Mouse (Mus musculus): ENCODE results near the gene Gpr157. TPM values are rescaled to one million over a fixed set of nuclear protein-coding genes. Genes with fewer than 3 reads are reported as not detected.

The Gpr157 gene
- polyA plus RNA-seq, 1 experiment from 2014 or later, result 0.67 TPM

DNA sequence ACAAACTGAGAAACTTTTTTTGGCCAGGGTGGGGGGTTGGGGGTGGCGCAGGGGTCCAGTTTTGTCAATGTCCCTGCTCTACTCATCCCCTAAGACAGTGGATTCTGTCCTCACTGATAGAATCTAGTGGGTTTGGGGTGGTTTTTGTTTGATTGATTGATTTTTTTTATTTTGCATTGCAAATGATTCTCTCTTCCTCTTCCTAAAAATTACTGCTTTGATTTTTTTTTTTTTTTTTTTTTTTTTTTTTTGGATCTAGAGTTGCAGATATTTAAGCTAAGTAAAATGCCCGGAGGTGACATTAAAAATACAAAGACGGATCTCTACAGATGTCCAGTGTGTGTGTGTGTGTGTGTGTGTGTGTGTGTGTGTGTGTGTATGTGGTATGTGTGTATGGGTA lies 34.8 kb upstream of the Gpr157 start:
- peaks cover 19% of the 10 kb centered on the region for H3K4me1 ChIP-seq
- H3K4me3 ChIP-seq (replicated peaks), result no peak overlapping the region
- H3K9ac ChIP-seq (replicated peaks), result no peak overlapping the region
- H3K27ac ChIP-seq (replicated peaks), result no peak overlapping the region
- H3K9me3 ChIP-seq (replicated peaks), result no peaks in the 10 kb centered on the region
- 92% methylated on average over 3 of the region's 3 CpGs for WGBS
- H3K36me3 ChIP-seq, result no peaks in the 10 kb centered on the region
- H3K4me2 ChIP-seq, result no peak overlapping the region
- H3K27me3 ChIP-seq (replicated peaks), result peaks cover 47% of the 10 kb centered on the region
- ATAC-seq (ENCODE audit: low FRiP score), result no peak

DNA sequence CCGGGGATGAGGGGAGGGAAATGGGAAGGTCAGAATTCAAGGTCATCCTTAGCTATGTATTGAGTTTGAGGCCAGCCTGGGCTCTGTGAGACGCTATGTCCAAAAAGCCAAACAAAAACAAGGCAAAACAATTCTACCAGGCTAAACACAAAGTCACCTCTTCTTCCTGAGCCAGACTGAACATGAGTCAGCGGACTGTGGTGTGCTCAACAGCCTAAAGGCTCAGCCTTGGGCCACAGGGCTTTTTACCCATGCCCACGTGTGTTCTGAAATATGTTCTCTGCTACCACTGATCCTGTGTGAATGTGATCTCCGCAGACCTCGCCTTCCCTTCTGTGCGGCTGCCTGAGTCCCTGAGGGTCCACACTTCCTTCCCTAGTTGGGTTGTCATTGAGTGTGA lies 31.0 kb upstream of the Gpr157 start:
- WGBS, result 88% methylated on average over 7 of the region's 7 CpGs

DNA sequence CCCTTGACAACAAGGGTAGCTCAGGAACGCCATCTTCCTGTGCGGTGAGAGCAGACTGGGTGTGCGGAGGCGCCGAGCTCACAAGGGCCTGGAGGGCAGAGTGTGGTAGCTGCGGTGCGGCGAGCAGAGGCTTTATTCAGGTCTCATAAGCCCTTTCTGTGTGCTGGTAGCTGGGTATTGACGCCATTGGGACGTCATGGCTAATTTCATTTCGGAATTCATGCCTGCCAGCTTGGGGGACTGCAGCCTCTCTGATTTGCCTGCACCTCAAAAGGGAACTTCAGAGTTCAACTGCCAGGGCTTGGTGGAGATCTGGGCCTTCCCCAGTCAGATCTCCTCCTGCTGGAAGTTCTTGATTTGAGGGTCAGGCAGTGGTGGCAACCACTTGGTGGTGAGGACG lies 29.4 kb upstream of the Gpr157 start:
- H3K36me3 ChIP-seq, result no peaks in the 10 kb centered on the region
- no peak for ATAC-seq (ENCODE audit: low FRiP score)
- no peak overlapping the region for H3K4me2 ChIP-seq
- no peak overlapping the region for H3K4me3 ChIP-seq (replicated peaks)
- WGBS, result 93% methylated on average over 12 of the region's 12 CpGs
- no peak overlapping the region for H3K9ac ChIP-seq (replicated peaks)
- no peak overlapping the region for H3K27ac ChIP-seq (replicated peaks)
- no peaks in the 10 kb centered on the region for H3K27me3 ChIP-seq (replicated peaks)
- H3K9me3 ChIP-seq (replicated peaks), result no peaks in the 10 kb centered on the region
- H3K4me1 ChIP-seq, result no peaks in the 10 kb centered on the region

More for the DNA sequence above, 31.0 kb upstream of the Gpr157 start:
- Histone ChIP-seq H3K27ac (replicated peaks) (no peak overlapping the region), H3K27me3 (replicated peaks) (peaks cover 9% of the 10 kb centered on the region), H3K4me1 (no peaks in the 10 kb centered on the region), H3K9ac (replicated peaks) (no peak overlapping the region), H3K36me3 (no peaks in the 10 kb centered on the region), H3K4me2 (no peak overlapping the region), H3K9me3 (replicated peaks) (no peaks in the 10 kb centered on the region), H3K4me3 (replicated peaks) (no peak overlapping the region)
- ATAC-seq (ENCODE audit: low FRiP score), result no peak

DNA sequence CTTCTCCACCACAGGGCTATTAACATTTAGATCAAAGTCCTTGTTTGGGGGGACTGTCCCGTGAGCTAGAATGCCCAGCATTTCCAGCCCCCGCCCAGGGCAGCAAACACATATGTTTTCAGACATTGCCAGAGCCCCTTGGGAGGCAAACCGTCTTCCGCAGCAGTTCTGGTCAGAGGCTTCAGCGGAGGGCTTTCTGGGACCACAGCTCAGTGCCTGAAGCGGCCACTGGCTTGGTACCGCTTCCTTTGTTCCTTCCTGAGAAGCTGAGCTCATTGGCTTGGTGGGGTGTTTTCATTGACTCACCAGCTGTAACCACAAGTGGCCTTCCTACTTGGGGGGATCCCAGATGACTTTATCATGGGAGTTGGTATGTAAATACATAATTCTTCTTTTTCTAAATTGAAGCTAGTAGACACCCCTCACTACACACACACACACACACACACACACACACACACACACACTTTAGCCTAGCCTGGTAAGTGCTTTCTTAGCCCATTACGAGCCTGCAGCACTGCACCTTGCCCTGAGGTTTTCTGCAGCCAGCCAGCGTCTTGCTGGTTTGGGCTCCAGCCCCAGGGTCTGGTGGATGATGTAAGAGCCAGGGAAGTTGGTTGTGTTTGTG lies 27.2 kb upstream of the Gpr157 start:
- Histone ChIP-seq H3K4me3 (replicated peaks) (no peak overlapping the region), H3K4me2 (no peak overlapping the region), H3K9ac (replicated peaks) (no peak overlapping the region), H3K27ac (replicated peaks) (no peak overlapping the region), H3K36me3 (no peaks in the 10 kb centered on the region), H3K27me3 (replicated peaks) (no peaks in the 10 kb centered on the region), H3K9me3 (replicated peaks) (no peaks in the 10 kb centered on the region), H3K4me1 (no peaks in the 10 kb centered on the region)
- WGBS, result 55% methylated on average over 9 of the region's 9 CpGs
- no peak for ATAC-seq (ENCODE audit: low FRiP score)

DNA sequence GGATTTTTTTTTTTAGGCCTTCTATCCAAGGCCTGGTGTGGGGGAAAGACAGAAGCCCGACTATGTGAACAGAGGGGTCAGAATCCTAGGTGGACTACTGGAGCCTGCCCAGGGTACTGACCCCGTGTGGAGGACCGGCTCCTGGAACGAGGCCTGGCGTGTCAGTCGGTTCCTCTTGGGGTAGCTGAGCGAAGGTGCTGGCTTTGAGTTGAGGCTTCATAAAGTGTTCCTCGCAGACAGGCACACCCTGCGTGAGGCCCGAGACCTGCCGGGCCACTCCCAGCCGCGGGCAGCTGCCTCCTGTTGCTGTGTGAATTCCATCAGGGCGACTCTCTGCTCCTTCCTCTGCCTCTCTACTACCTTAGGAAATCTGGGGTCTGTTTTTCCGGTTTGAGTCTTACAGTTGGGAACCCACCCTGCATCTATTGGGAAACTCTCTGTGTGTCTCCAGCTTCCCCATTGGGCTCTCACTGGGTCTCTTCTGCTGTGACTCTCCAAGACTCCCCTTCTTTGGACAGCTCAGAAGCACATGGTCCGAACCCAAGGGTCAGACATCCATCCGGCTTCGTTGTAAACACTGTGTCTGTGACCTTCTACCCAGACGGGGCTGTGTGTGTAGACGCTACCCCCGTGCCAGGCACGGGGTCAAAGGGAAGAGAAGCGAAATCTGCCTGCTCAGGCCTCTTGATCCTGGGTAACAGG lies 26.5 kb upstream of the Gpr157 start:
- WGBS, result 76% methylated on average over 23 of the region's 23 CpGs
- ATAC-seq (ENCODE audit: low FRiP score), result no peak
- H3K9me3 ChIP-seq (replicated peaks), result no peaks in the 10 kb centered on the region
- H3K27me3 ChIP-seq (replicated peaks), result no peaks in the 10 kb centered on the region
- no peak overlapping the region for H3K4me3 ChIP-seq (replicated peaks)
- no peak overlapping the region for H3K9ac ChIP-seq (replicated peaks)
- H3K4me2 ChIP-seq, result no peak overlapping the region
- H3K36me3 ChIP-seq, result no peaks in the 10 kb centered on the region
- no peaks in the 10 kb centered on the region for H3K4me1 ChIP-seq
- no peak overlapping the region for H3K27ac ChIP-seq (replicated peaks)

DNA sequence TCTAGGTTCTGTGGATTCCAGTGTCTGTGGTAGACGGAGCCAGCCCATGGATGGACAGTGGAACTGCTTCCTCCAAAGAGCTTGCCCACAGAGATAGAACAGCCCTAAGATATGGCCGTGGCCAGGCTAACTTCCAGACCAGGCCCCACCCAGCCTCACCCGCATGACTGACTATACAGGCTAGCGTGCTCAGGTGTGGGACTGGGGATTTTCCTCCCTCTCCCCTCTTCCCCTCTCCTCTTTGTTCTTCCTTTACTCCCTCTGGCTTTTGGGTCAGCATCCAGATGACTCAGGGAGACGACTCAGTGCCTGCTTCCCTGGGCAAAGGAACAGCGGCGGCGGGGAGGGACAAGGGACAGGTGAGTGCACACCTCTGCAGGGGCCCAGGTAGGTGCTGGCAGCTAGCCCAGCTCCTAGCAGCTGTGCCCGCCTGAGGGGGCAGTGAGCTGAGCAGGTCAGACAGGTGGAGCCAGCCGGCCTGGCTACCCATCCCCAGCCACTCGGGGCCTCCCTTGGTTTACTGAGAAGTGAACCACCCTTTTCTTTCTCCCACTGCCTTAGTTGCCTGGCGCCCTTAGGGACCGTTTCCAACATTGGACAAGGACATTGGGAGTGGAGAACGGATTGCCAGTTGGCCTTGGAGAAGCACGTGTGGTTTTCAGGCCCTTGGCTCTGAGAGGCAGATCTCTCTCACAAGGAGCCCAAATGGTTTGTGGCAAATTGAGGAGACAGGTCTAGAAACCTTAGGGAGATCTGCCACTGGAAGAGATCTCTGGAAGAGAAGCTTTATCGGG lies 25.5 kb upstream of the Gpr157 start:
- WGBS, result 81% methylated on average over 16 of the region's 16 CpGs
- Histone ChIP-seq H3K4me3 (replicated peaks) (no peak overlapping the region), H3K9ac (replicated peaks) (no peak overlapping the region), H3K9me3 (replicated peaks) (no peaks in the 10 kb centered on the region), H3K4me2 (no peak overlapping the region), H3K27ac (replicated peaks) (no peak overlapping the region), H3K36me3 (no peaks in the 10 kb centered on the region), H3K27me3 (replicated peaks) (no peaks in the 10 kb centered on the region), H3K4me1 (no peaks in the 10 kb centered on the region)
- ATAC-seq (ENCODE audit: low FRiP score), result no peak

DNA sequence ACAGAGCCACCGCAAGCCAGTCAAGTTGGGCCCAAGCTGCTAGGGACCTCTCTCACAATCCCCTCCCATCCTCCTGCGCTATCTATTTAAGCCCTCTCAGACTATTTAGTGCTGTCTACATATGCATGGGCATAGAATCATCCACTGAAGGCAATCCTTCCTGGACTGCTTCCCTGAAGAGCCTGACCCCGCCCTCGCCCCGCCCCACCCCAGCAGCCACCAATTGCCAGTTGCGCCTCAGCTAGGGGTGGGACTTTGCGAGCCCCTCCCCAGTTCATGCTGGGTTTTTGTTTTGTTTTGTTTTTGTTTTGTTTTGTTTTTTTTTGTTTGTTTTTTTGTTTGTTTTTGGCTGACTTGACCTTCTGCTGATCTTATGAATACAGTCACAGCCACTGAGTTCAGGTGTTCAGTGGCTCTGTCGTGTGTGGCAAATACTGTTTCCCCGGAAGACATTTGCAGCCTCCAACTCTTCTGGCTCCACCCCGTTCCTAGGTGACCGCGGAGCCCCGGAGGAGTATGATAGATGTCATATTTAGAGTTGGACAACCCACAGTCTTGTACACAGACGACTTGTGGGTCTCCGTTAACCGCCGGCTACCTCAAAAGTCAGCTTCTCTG lies 20.4 kb upstream of the Gpr157 start:
- 86% methylated on average over 17 of the region's 17 CpGs for WGBS
- H3K36me3 ChIP-seq, result no peaks in the 10 kb centered on the region
- no peak for ATAC-seq (ENCODE audit: low FRiP score)
- H3K27me3 ChIP-seq (replicated peaks), result no peaks in the 10 kb centered on the region
- H3K27ac ChIP-seq (replicated peaks), result no peak overlapping the region
- no peak overlapping the region for H3K4me3 ChIP-seq (replicated peaks)
- H3K9ac ChIP-seq (replicated peaks), result no peak overlapping the region
- no peaks in the 10 kb centered on the region for H3K4me1 ChIP-seq
- no peaks in the 10 kb centered on the region for H3K9me3 ChIP-seq (replicated peaks)
- H3K4me2 ChIP-seq, result no peak overlapping the region

DNA sequence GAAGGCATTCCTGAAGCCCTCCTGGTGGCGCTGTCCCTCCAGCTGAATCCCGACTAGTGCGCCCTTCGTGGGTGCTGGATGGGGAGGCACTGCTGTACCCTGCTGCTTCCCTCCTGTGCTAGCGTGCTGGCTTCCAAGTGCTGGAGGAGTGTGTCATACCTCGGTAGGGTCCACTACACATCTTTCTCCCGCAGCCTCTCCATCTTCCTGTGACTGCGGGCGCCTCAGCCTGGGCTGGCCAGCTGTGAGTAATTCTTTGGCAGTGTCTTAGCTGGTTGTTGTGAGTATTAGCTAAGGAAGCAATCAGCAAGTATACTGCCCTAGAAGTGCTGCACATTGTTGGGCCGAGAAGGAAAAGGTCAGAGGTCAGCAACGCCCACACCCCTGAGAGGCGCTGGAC lies 18.9 kb upstream of the Gpr157 start:
- 45% methylated on average over 12 of the region's 12 CpGs for WGBS
- Histone ChIP-seq H3K4me2 (no peak overlapping the region), H3K27ac (replicated peaks) (no peak overlapping the region), H3K4me1 (no peaks in the 10 kb centered on the region), H3K27me3 (replicated peaks) (no peaks in the 10 kb centered on the region), H3K4me3 (replicated peaks) (no peak overlapping the region), H3K9me3 (replicated peaks) (no peaks in the 10 kb centered on the region), H3K9ac (replicated peaks) (no peak overlapping the region), H3K36me3 (no peaks in the 10 kb centered on the region)
- no peak for ATAC-seq (ENCODE audit: low FRiP score)

DNA sequence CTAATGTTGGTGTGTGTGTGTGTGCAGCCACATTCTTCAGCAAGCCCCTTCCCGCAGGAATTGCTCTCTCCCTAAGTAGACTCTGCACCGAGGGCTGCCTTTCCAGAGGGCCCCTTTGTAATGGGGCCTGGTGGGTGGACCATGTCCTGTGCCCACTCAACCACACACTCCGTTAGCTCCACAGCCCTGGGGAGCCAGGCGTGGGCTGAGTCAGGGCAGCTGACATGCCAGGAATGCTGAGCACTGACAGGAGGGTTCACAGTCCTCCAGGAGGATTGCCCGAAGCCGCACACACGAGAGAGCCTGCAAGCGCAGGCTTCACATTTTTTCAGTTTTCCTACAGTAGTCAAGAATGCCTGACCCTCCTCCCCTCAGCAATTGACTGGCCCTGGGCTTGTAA lies 17.0 kb upstream of the Gpr157 start:
- H3K27me3 ChIP-seq (replicated peaks), result no peaks in the 10 kb centered on the region
- ATAC-seq (ENCODE audit: low FRiP score), result no peak
- no peak overlapping the region for H3K4me2 ChIP-seq
- H3K4me3 ChIP-seq (replicated peaks), result no peak overlapping the region
- no peaks in the 10 kb centered on the region for H3K9me3 ChIP-seq (replicated peaks)
- H3K36me3 ChIP-seq, result no peaks in the 10 kb centered on the region
- 50% methylated on average over 8 of the region's 8 CpGs for WGBS
- no peak overlapping the region for H3K9ac ChIP-seq (replicated peaks)
- no peaks in the 10 kb centered on the region for H3K4me1 ChIP-seq
- no peak overlapping the region for H3K27ac ChIP-seq (replicated peaks)

DNA sequence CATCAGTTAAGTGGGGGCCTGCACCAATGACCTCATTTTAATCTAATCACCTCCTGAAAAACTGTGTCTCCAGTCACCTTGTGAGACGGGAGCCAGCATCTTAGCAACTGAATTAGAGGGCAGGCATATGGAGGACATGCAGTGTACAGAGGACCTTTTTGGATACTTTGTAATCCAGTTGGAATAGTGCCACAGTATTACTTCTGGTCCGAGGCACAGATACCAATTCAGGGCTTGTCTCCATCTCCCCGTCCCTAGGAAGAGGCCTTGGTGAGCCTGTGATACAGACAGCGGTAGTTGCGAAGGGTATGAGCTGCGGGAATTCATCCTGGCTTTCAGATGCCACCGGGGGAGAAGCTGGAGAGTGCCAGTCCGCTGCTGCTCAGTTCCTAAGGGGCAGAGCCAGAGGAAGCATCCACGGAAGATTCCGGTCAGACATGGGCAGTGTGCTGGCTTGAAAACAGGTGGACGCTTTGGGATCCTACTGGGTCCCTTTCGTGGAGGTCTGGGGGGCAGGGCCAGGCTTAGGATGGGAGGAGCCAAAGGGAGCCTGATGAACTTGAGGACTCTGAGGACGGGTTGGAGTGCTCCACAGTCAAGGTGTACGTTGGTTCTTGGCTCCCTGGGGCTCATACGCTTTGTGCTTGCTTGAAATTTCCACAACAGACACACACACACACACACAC lies 14.6 kb upstream of the Gpr157 start:
- no peak overlapping the region for H3K9ac ChIP-seq (replicated peaks)
- no peaks in the 10 kb centered on the region for H3K27me3 ChIP-seq (replicated peaks)
- no peak for ATAC-seq (ENCODE audit: low FRiP score)
- H3K4me1 ChIP-seq, result no peaks in the 10 kb centered on the region
- H3K36me3 ChIP-seq, result no peaks in the 10 kb centered on the region
- H3K27ac ChIP-seq (replicated peaks), result no peak overlapping the region
- no peaks in the 10 kb centered on the region for H3K9me3 ChIP-seq (replicated peaks)
- no peak overlapping the region for H3K4me2 ChIP-seq
- 58% methylated on average over 15 of the region's 15 CpGs for WGBS
- H3K4me3 ChIP-seq (replicated peaks), result no peak overlapping the region

DNA sequence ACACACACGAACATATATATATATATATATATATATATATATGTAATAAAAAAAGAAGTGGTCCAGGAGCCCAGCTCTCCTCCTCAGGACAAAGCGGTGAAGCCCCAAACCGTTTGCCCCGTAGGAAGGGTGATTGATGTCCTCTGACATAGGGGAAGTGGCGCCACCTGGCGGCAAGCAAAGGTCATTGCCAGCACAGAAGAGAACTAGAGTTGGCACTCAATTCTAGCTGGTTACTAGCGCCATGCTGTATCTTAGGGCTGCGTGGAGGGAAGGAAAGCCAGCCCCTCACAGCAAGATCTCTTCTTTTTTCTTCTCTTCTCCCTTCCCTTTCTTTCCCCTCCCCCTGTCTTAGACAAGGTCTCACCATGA lies 14.1 kb upstream of the Gpr157 start:
- H3K4me3 ChIP-seq (replicated peaks), result no peak overlapping the region
- H3K4me2 ChIP-seq, result no peak overlapping the region
- 16% methylated on average over 8 of the region's 8 CpGs for WGBS
- H3K36me3 ChIP-seq, result no peaks in the 10 kb centered on the region
- H3K4me1 ChIP-seq, result no peaks in the 10 kb centered on the region
- H3K27ac ChIP-seq (replicated peaks), result no peak overlapping the region
- no peak overlapping the region for H3K9ac ChIP-seq (replicated peaks)
- ATAC-seq (ENCODE audit: low FRiP score), result no peak
- no peaks in the 10 kb centered on the region for H3K27me3 ChIP-seq (replicated peaks)
- H3K9me3 ChIP-seq (replicated peaks), result no peaks in the 10 kb centered on the region

Data from neural tube, embryonic 15.5 days (tissue).